Mouse (Mus musculus) MN1 (cell line): ENCODE data around the gene Myh6.
"Not testable (repeated sequence)": the region's sequence is repeated elsewhere in the genome, so short reads cannot be mapped to it uniquely, and the experiment has no call there.

Experiments used
- DNase-seq: peaks from one replicate; pipeline ENCODE4 v3.0.0-alpha.2; 2016; ENCODE audit warnings: low spot score

The Myh6 gene

GRCm38 (mm10) chr14:54994136-54994868 is 27.6 kb upstream of the Myh6 start, which contains the start of gene Myh7:
Gene Myh7, minus strand, starts transcription at chr14:54994626.
- no peak for DNase-seq

- DNase-seq: no peak
Observed at GRCm38 (mm10) chr14:54993636-54994035, 26.9 kb upstream of the Myh6 start.

- DNase-seq: no peak
Observed at GRCm38 (mm10) chr14:54992196-54992595, 25.5 kb upstream of the Myh6 start.

GRCm38 (mm10) chr14:54989886-54990441 is 23.2 kb upstream of the Myh6 start:
- DNase-seq: no peak

- no peak for DNase-seq
Observed at GRCm38 (mm10) chr14:54988882-54989281, 22.2 kb upstream of the Myh6 start.

GRCm38 (mm10) chr14:54988350-54988874 is 21.7 kb upstream of the Myh6 start:
- DNase-seq: not testable (repeated sequence)

GRCm38 (mm10) chr14:54981934-54982333 is 15.2 kb upstream of the Myh6 start:
- no peak for DNase-seq

GRCm38 (mm10) chr14:54978664-54979063 is 11.9 kb upstream of the Myh6 start:
- DNase-seq: no peak

- no peak for DNase-seq
Observed at GRCm38 (mm10) chr14:54976633-54977032, 9.9 kb upstream of the Myh6 start, which contains the start of gene Gm17428. Gene Gm17428, plus strand, starts transcription at chr14:54976933.

GRCm38 (mm10) chr14:54974068-54974791 is 7.5 kb upstream of the Myh6 start:
- no peak for DNase-seq

- DNase-seq: not testable (repeated sequence)
Observed at GRCm38 (mm10) chr14:54972786-54973185, 6.1 kb upstream of the Myh6 start.

GRCm38 (mm10) chr14:54968344-54968743 is 1.6 kb upstream of the Myh6 start:
- DNase-seq: no peak

- no peak for DNase-seq
Observed at GRCm38 (mm10) chr14:54967874-54968273, 1.1 kb upstream of the Myh6 start.

- no peak for DNase-seq
Observed at GRCm38 (mm10) chr14:54965631-54966030, 1.1 kb downstream of the Myh6 start.

GRCm38 (mm10) chr14:54965044-54965443 is 1.7 kb downstream of the Myh6 start:
- no peak for DNase-seq

GRCm38 (mm10) chr14:54963727-54964126 is 3.0 kb downstream of the Myh6 start:
- no peak for DNase-seq

- DNase-seq: no peak
Observed at GRCm38 (mm10) chr14:54962714-54963113, 4.0 kb downstream of the Myh6 start.

- DNase-seq: no peak
Observed at GRCm38 (mm10) chr14:54961487-54961886, 5.2 kb downstream of the Myh6 start.

GRCm38 (mm10) chr14:54960769-54961168 is 6.0 kb downstream of the Myh6 start:
- DNase-seq: no peak

GRCm38 (mm10) chr14:54959853-54960613 is 6.7 kb downstream of the Myh6 start:
- not testable (repeated sequence) for DNase-seq

- no peak for DNase-seq
Observed at GRCm38 (mm10) chr14:54959197-54959596, 7.5 kb downstream of the Myh6 start.

- no peak for DNase-seq
Observed at GRCm38 (mm10) chr14:54958503-54958902, 8.2 kb downstream of the Myh6 start.
